Mouse (Mus musculus) small intestine, adult 2 months (tissue): ENCODE results near the gene Trip11. TPM values are rescaled to one million over a fixed set of nuclear protein-coding genes. Genes with fewer than 3 reads are reported as not detected.

Experiments
- H3K27ac ChIP-seq: fragments of 200-500 bp; 2 replicates; pipeline ENCODE4 v1.5.1; 2012; ENCODE audit warnings: low read depth, low read length, control low read depth, inconsistent platforms; ENCODE audit not compliant: insufficient read depth
- H3K27me3 ChIP-seq: fragments of 200-500 bp; 2 replicates; pipeline ENCODE4 v1.6.1; 2012; ENCODE audit warnings: mild to moderate bottlenecking, moderate library complexity, low read length, inconsistent platforms; ENCODE audit not compliant: control insufficient read depth, insufficient read depth
- H3K36me3 ChIP-seq: fragments of 200-500 bp; 2 replicates; pipeline ENCODE4 v1.6.1; 2012; ENCODE audit warnings: mild to moderate bottlenecking, low read length, control low read depth, inconsistent platforms; ENCODE audit not compliant: control insufficient read depth, insufficient read depth
- H3K4me1 ChIP-seq: fragments of 200-500 bp; 2 replicates; pipeline ENCODE4 v1.6.1; 2012; ENCODE audit warnings: low read length, inconsistent platforms, mixed read lengths; ENCODE audit not compliant: control insufficient read depth, insufficient read depth, insufficient read length
- H3K4me3 ChIP-seq: fragments of 200-500 bp; 2 replicates; pipeline ENCODE4 v1.5.1; 2012; ENCODE audit warnings: low read depth, mild to moderate bottlenecking, control low read depth, inconsistent platforms, low read length, moderate library complexity
- CTCF ChIP-seq: fragments of 200-500 bp; IDR thresholded peaks from 2 replicates; pipeline ENCODE4 v1.5.1; 2012; ENCODE audit warnings: low read depth, mild to moderate bottlenecking, control low read depth, inconsistent platforms, low read length, moderate library complexity, mixed read lengths; ENCODE audit not compliant: insufficient replicate concordance, insufficient read length; ENCODE audit errors: extremely low read depth
- POLR2A ChIP-seq: fragments of 200-500 bp; IDR thresholded peaks from 2 replicates; pipeline ENCODE4 v1.6.1; 2012; ENCODE audit warnings: low read depth, mild to moderate bottlenecking, control low read depth, inconsistent platforms, low read length, moderate library complexity
- WGBS: fragments of 180-500 bp; shearing (Covaris S2); methylation state at CpG from one replicate; pipeline ENCODE4 v1.1.7; 2018; 5-methylcytosine and 5-hydroxymethylcytosine counted together
- polyA plus RNA-seq: library from polyadenylated mRNA; depleted of rRNA; stranded (reverse); fragments of >200 nt; gene quantifications from 2 replicates; pipeline ENCODE4 v1.2.3, GENCODE M21; 2012

Gene Trip11
- polyA plus RNA-seq, 1 experiment = 2.1 TPM

GRCm38 (mm10) chr12:101814423-101814822 lies 98.6 kb downstream of the Trip11 start:
- no peak overlapping the region for H3K4me3 ChIP-seq
- WGBS = 97% methylated on average over 2 of the region's 2 CpGs
- no peak overlapping the region for H3K27ac ChIP-seq
- H3K27me3 ChIP-seq = peaks cover 12% of the 10 kb centered on the region; the same call in 1 of the 2 replicates
- TF ChIP-seq CTCF (no peak), POLR2A (no peak)
- peaks cover 3% of the 10 kb centered on the region for H3K4me1 ChIP-seq
- no peaks in the 10 kb centered on the region for H3K36me3 ChIP-seq

DNA sequence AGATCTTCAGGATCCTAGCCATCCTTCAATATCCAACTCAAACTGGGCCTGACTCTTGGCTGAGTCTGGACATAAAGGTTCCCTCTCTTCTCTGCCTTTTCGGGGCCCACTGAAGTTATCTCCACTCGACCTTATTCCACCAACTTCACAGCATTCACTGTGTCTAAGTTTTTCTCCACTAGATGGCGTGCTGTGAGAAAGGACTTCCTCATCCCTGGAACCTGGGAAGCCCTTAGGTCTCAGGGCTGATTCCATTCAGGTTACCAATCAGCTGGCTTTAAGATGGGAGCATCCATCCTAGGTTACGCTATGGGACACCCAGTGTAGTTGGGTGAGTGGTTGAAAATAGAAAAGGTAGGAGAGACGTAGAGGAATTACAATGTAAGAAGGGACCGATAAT lies 101.9 kb downstream of the Trip11 start:
- no peaks in the 10 kb centered on the region for H3K36me3 ChIP-seq
- no peak overlapping the region for H3K4me3 ChIP-seq
- no peaks in the 10 kb centered on the region for H3K27me3 ChIP-seq
- H3K27ac ChIP-seq = no peak overlapping the region
- H3K4me1 ChIP-seq = 0 out of 2 replicates have a peak, but pooled peaks cover 1% of the 10 kb centered on the region
- 62% methylated on average over 6 of the region's 6 CpGs for WGBS
- TF ChIP-seq CTCF (peak; percentile 46; the same call in 1 of the 2 replicates), POLR2A (no peak)

DNA sequence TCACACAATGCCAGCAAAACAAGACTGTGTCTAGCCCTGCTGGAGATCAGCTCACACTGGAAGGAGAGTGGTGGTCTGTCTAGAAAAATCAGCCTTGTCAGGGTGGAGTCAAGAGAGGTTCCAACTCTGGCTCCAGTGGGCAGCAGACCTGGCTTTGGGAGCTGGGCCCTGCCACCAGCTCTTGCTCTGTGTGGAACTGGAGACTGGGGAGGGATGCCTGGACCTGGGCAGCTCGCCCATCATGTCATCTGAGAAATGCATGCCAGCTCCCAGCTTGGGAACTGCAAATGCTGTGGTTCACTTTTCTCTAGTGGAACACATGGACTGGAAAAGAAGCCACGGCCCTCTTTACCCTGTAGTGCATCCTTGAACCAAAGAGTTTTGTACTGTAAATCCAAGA lies 102.6 kb downstream of the Trip11 start:
- H3K36me3 ChIP-seq = no peaks in the 10 kb centered on the region
- 67% methylated on average over 2 of the region's 2 CpGs for WGBS
- H3K27me3 ChIP-seq = no peaks in the 10 kb centered on the region
- H3K27ac ChIP-seq = no peak overlapping the region
- H3K4me1 ChIP-seq = 0 out of 2 replicates have a peak, but pooled peaks cover 1% of the 10 kb centered on the region
- H3K4me3 ChIP-seq = no peak overlapping the region
- TF ChIP-seq CTCF = no peak
- no peak for TF ChIP-seq POLR2A

DNA sequence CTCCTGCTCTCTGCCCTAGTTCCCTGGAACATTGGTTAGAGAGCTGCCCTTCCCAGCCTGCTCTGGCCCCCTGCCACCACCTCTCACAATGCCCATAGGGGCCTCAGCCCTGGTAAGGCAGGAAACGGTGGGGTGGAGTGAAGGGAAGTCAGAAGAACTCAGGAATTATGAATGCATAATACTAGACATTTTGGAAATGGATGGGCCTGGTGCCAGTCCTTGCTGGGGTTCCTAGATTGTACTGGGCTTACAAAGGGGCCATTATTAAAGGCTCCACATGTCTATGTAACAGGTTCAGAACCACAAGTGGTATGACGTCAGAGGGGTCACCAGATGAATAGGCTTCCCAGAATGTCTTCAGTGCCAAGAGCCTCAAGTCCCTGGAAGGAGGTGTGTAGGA lies 105.7 kb downstream of the Trip11 start:
- WGBS = 63% methylated on average over 2 of the region's 2 CpGs

DNA sequence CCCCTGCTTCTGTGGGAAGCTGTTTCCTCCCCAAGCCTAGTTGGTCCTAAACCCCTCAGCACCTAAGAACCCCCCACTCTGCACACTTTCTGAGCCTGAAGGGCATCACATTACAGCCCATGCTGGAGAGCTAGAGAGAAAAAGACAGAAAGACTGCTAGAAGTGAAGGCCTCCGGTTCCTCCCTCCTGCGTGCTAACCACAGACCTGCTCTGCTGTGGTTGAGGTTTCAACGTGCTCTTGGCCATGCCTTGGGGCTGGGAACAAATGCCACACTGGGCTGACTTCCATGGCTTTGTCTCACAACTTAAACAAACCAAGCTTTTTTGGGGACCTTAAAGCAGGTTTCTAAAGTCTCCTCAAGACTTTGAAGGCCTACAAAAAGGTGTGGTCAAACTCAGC lies 110.6 kb downstream of the Trip11 start:
- TF ChIP-seq CTCF = no peak
- no peak for TF ChIP-seq POLR2A
- Histone ChIP-seq H3K36me3 (no peaks in the 10 kb centered on the region), H3K4me1 (no peaks in the 10 kb centered on the region), H3K4me3 (no peak overlapping the region), H3K27ac (no peak overlapping the region), H3K27me3 (no peaks in the 10 kb centered on the region)
- 76% methylated on average over 3 of the region's 3 CpGs for WGBS

More for the DNA sequence above, 105.7 kb downstream of the Trip11 start:
- Histone ChIP-seq H3K27me3 (no peaks in the 10 kb centered on the region), H3K4me1 (no peaks in the 10 kb centered on the region), H3K4me3 (no peak overlapping the region), H3K27ac (no peak overlapping the region), H3K36me3 (no peaks in the 10 kb centered on the region)
- TF ChIP-seq POLR2A = no peak

DNA sequence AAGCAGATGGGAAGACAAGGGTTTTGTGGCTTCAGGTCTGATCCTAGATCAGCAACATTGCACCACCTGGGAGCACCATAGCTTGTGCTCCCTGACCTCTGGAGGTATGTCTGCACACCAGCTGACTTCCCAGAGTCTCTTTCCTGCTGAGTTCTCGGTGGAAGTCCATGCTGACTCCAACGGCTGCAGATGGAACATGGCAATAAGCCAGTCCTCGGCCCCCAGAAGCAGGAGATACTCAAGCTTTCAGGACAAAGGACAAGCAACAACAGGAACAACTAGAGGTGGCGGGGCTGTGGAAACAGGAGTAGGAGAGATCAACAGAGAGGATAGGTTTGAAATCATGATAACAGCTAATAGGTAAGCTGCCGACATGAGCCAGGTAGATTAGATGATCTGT lies 111.3 kb downstream of the Trip11 start:
- 42% methylated on average over 5 of the region's 5 CpGs for WGBS
- Histone ChIP-seq H3K4me1 (no peaks in the 10 kb centered on the region), H3K27me3 (no peaks in the 10 kb centered on the region), H3K36me3 (no peaks in the 10 kb centered on the region), H3K4me3 (no peak overlapping the region), H3K27ac (no peak overlapping the region)
- TF ChIP-seq CTCF (no peak), POLR2A (no peak)

DNA sequence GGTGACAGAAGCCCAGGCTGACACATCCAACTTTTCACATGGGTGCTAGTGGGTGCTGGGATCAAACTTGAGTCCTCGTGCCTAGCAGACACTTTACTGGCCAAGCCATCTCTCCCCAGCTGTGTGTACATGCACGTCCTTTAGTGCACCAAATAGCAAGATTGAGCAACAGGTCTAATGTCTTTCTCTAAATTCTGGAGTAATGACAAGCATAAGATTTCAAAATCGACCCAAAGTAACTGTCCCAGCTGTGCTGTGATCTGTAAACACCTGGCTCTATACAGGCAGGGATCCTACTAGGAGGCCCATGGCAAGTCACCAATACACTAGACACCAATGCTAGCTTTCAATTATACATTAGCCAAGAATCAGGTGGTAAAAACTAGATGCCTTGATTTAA lies 112.0 kb downstream of the Trip11 start:
- Histone ChIP-seq H3K4me3 (no peak overlapping the region), H3K36me3 (no peaks in the 10 kb centered on the region), H3K4me1 (no peaks in the 10 kb centered on the region), H3K27me3 (no peaks in the 10 kb centered on the region), H3K27ac (no peak overlapping the region)
- TF ChIP-seq CTCF (no peak), POLR2A (no peak)
- 55% methylated on average over 3 of the region's 3 CpGs for WGBS

DNA sequence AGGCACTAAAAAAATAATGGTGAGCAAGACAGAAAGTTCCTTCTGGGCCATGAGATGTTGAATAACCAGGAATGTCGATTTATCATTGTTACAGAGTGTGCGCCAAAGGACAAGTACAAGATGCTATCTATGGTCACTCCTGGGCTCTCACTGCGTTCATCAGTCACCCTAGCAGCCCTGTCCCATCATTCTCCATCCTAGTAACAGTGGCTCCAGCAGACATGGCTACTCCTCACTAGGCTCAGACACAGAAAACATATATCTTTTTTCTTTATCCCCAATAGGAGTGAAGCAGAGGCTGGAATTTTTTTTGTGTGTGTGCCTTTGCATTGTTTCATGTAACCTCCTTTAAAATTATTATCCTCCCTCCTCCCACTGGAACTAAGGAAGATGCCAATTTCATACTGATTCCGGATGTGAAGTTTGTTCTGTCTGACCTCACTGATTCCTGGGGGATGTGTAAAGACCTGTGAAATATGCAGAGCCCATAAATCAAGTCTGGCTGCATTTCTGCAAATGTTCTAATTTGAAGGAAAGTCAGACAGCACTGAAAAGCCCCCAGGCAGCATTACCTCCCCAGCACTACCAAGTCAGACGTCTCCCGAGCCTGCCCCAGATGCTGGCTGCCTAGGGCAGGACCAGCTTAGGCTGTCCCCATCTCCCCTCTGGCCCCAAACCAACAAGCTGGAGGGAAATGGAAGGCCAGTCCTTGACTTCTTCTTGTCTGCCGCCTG lies 114.7 kb downstream of the Trip11 start:
- H3K4me3 ChIP-seq = no peak overlapping the region
- no peaks in the 10 kb centered on the region for H3K36me3 ChIP-seq
- 74% methylated on average over 7 of the region's 7 CpGs for WGBS
- no peak overlapping the region for H3K27ac ChIP-seq
- H3K4me1 ChIP-seq = no peaks in the 10 kb centered on the region
- TF ChIP-seq POLR2A = no peak
- no peak for TF ChIP-seq CTCF
- H3K27me3 ChIP-seq = no peaks in the 10 kb centered on the region
